Mouse (Mus musculus) stomach, embryonic 16.5 days (tissue): ENCODE results near the gene Nfix. TPM values are rescaled to one million over a fixed set of nuclear protein-coding genes. Genes with fewer than 3 reads are reported as not detected.

ENCODE experiments used
- ATAC-seq: fragments of 200-750 bp; cut with Nextera tagmentation; 2 replicates; pipeline ENCODE4 v1.8.0; 2017; ENCODE audit warnings: moderate number of reproducible peaks, moderate TSS enrichment; ENCODE audit not compliant: insufficient read depth, low FRiP score
- H3K27ac ChIP-seq: fragments of 300-500 bp; sonication (generic); 2 replicates; pipeline ENCODE4 v1.5.1; 2014; ENCODE audit warnings: low read length
- H3K27me3 ChIP-seq: fragments of 300-500 bp; sonication (generic); 2 replicates; pipeline ENCODE4 v1.6.1; 2014; ENCODE audit warnings: low read length, control low read depth, mixed read lengths; ENCODE audit not compliant: control insufficient read depth, insufficient read depth
- H3K36me3 ChIP-seq: fragments of 300-500 bp; sonication (generic); 2 replicates; pipeline ENCODE4 v1.6.1; 2014; ENCODE audit warnings: low read length; ENCODE audit not compliant: control insufficient read depth, insufficient read depth
- H3K4me1 ChIP-seq: fragments of 300-500 bp; sonication (generic); 2 replicates; pipeline ENCODE4 v1.6.1; 2014; ENCODE audit warnings: low read length, control low read depth, mixed read lengths; ENCODE audit not compliant: control insufficient read depth, insufficient read depth
- H3K4me2 ChIP-seq: fragments of 300-500 bp; sonication (generic); 2 replicates; pipeline ENCODE4 v1.6.1; 2014; ENCODE audit warnings: low read depth, low read length, mixed read lengths
- H3K4me3 ChIP-seq: fragments of 300-500 bp; sonication (generic); replicated peaks from 2 replicates; pipeline ENCODE4 v1.5.1; 2014; ENCODE audit warnings: mild to moderate bottlenecking, low read length
- H3K9ac ChIP-seq: fragments of 300-500 bp; sonication (generic); 2 replicates; pipeline ENCODE4 v1.6.1; 2014; ENCODE audit warnings: low read length
- H3K9me3 ChIP-seq: fragments of 300-500 bp; sonication (generic); replicated peaks from 2 replicates; pipeline ENCODE4 v1.6.1; 2016; ENCODE audit warnings: low read length, control low read depth; ENCODE audit not compliant: control insufficient read depth
- WGBS: fragments of 180-500 bp; shearing (Covaris S2); extraction: QIAGEN DNeasy Blood & Tissue Kit; methylation state at CpG from one replicate; pipeline ENCODE4 v1.1.7; 2014; 5-methylcytosine and 5-hydroxymethylcytosine counted together
- polyA plus RNA-seq: library from polyadenylated mRNA; unstranded; fragments of >200 nt; fragmentation: Nextera tagmentation; extraction: Ambion mirVana; gene quantifications from 2 replicates; pipeline ENCODE4 v1.2.1, GENCODE M21; 2015

The Nfix gene
- polyA plus RNA-seq, 1 experiment from 2014 or later, result 37.8 TPM

GRCm38 (mm10) chr8:84780949-84781680, 19.0 kb downstream of the Nfix start:
- no peak for ATAC-seq
- Histone ChIP-seq H3K27me3 (peaks cover 46% of the 10 kb centered on the region), H3K4me1 (peaks cover 53% of the 10 kb centered on the region), H3K36me3 (no peaks in the 10 kb centered on the region), H3K4me3 (no peak overlapping the region), H3K9me3 (no peaks in the 10 kb centered on the region), H3K27ac (no peak overlapping the region; the same call in 1 of the 2 replicates), H3K4me2 (no peak overlapping the region), H3K9ac (no peak overlapping the region)
- WGBS, result 53% methylated on average over 6 of the region's 6 CpGs

- 54% methylated on average over 13 of the region's 13 CpGs for WGBS
- peaks cover 53% of the 10 kb centered on the region for H3K4me1 ChIP-seq
- no peak for ATAC-seq
- H3K9me3 ChIP-seq, result no peaks in the 10 kb centered on the region
- no peak overlapping the region for H3K4me3 ChIP-seq
- no peak overlapping the region for H3K27ac ChIP-seq
- H3K4me2 ChIP-seq, result no peak overlapping the region
- H3K36me3 ChIP-seq, result no peaks in the 10 kb centered on the region
- H3K9ac ChIP-seq, result no peak overlapping the region
- H3K27me3 ChIP-seq, result peaks cover 41% of the 10 kb centered on the region
Observed at GRCm38 (mm10) chr8:84780225-84780555, 20.0 kb downstream of the Nfix start.

GRCm38 (mm10) chr8:84779519-84780224, 20.5 kb downstream of the Nfix start:
- H3K9ac ChIP-seq, result peak overlapping the region; percentile 2; the same call in 1 of the 2 replicates
- no peak for ATAC-seq
- H3K4me3 ChIP-seq, result no peak overlapping the region
- WGBS, result 42% methylated on average over 19 of the region's 19 CpGs
- no peaks in the 10 kb centered on the region for H3K36me3 ChIP-seq
- no peak overlapping the region for H3K27ac ChIP-seq
- no peak overlapping the region for H3K4me2 ChIP-seq
- H3K9me3 ChIP-seq, result no peaks in the 10 kb centered on the region
- H3K4me1 ChIP-seq, result peaks cover 52% of the 10 kb centered on the region
- H3K27me3 ChIP-seq, result peaks cover 36% of the 10 kb centered on the region

- Histone ChIP-seq H3K27me3 (peaks cover 29% of the 10 kb centered on the region), H3K36me3 (no peaks in the 10 kb centered on the region), H3K9ac (no peak overlapping the region), H3K4me3 (no peak overlapping the region), H3K27ac (no peak overlapping the region), H3K4me1 (peaks cover 47% of the 10 kb centered on the region), H3K9me3 (no peaks in the 10 kb centered on the region), H3K4me2 (no peak overlapping the region; the same call in 1 of the 2 replicates)
- WGBS, result 29% methylated on average over 11 of the region's 11 CpGs
- no peak for ATAC-seq
Observed at GRCm38 (mm10) chr8:84778638-84779380, 21.3 kb downstream of the Nfix start.

GRCm38 (mm10) chr8:84777899-84778637, 22.1 kb downstream of the Nfix start:
- no peak for ATAC-seq
- 70% methylated on average over 10 of the region's 10 CpGs for WGBS
- Histone ChIP-seq H3K36me3 (no peaks in the 10 kb centered on the region), H3K4me3 (no peak overlapping the region), H3K4me1 (peaks cover 52% of the 10 kb centered on the region), H3K9ac (no peak overlapping the region), H3K4me2 (no peak overlapping the region), H3K9me3 (no peaks in the 10 kb centered on the region), H3K27ac (no peak overlapping the region), H3K27me3 (peaks cover 21% of the 10 kb centered on the region; the same call in 1 of the 2 replicates)

GRCm38 (mm10) chr8:84776569-84776968, 23.6 kb downstream of the Nfix start:
- Histone ChIP-seq H3K9ac (no peak overlapping the region), H3K4me3 (no peak overlapping the region), H3K27ac (no peak overlapping the region), H3K27me3 (peaks cover 14% of the 10 kb centered on the region; the same call in 1 of the 2 replicates), H3K36me3 (no peaks in the 10 kb centered on the region), H3K4me1 (peaks cover 59% of the 10 kb centered on the region), H3K9me3 (no peaks in the 10 kb centered on the region), H3K4me2 (no peak overlapping the region)
- 43% methylated on average over 1 of the region's 1 CpGs for WGBS
- ATAC-seq, result no peak

GRCm38 (mm10) chr8:84775621-84776113, 24.5 kb downstream of the Nfix start:
- H3K4me3 ChIP-seq, result no peak overlapping the region
- H3K27ac ChIP-seq, result peak overlapping the region; percentile 98
- peaks cover 11% of the 10 kb centered on the region; the same call in 1 of the 2 replicates for H3K27me3 ChIP-seq
- H3K4me2 ChIP-seq, result peak overlapping the region; percentile 58
- H3K4me1 ChIP-seq, result peaks cover 63% of the 10 kb centered on the region
- H3K36me3 ChIP-seq, result no peaks in the 10 kb centered on the region
- 35% methylated on average over 7 of the region's 7 CpGs for WGBS
- H3K9ac ChIP-seq, result peak overlapping the region; percentile 62
- no peak for ATAC-seq
- no peaks in the 10 kb centered on the region for H3K9me3 ChIP-seq

- peak overlapping the region; percentile 8; the same call in 1 of the 2 replicates for H3K4me3 ChIP-seq
- peak; percentile 22; the same call in 1 of the 2 replicates for ATAC-seq
Observed at GRCm38 (mm10) chr8:84775105-84775591, 25.0 kb downstream of the Nfix start.

More at GRCm38 (mm10) chr8:84775105-84775591, 25.0 kb downstream of the Nfix start:
- peaks cover 11% of the 10 kb centered on the region; the same call in 1 of the 2 replicates for H3K27me3 ChIP-seq
- 16% methylated on average over 13 of the region's 13 CpGs for WGBS
- H3K36me3 ChIP-seq, result no peaks in the 10 kb centered on the region
- H3K27ac ChIP-seq, result peak overlapping the region; percentile 98
- H3K9ac ChIP-seq, result peak overlapping the region; percentile 62
- peak overlapping the region; percentile 58 for H3K4me2 ChIP-seq
- H3K9me3 ChIP-seq, result no peaks in the 10 kb centered on the region
- H3K4me1 ChIP-seq, result peaks cover 64% of the 10 kb centered on the region
